Mouse (Mus musculus): ENCODE data around the gene Rtf2. TPM values are rescaled to one million over a fixed set of nuclear protein-coding genes. Genes with fewer than 3 reads are reported as not detected.

Rtf2 gene
- polyA plus RNA-seq, 1 experiment from 2014 or later = 86.5 TPM

- H3K9me3 ChIP-seq (replicated peaks) = no peaks in the 10 kb centered on the region
- 92% methylated on average over 4 of the region's 4 CpGs for WGBS
- no peak overlapping the region for H3K4me3 ChIP-seq
- no peak overlapping the region for H3K9ac ChIP-seq
- no peak for ATAC-seq (ENCODE audit: low FRiP score)
- H3K4me2 ChIP-seq (replicated peaks) = no peak overlapping the region
- no peaks in the 10 kb centered on the region for H3K27me3 ChIP-seq
- peaks cover 57% of the 10 kb centered on the region for H3K36me3 ChIP-seq
- H3K27ac ChIP-seq = no peak overlapping the region
- peaks cover 13% of the 10 kb centered on the region for H3K4me1 ChIP-seq
These were observed 5.3 kb downstream of the Rtf2 start for GRCm38 (mm10) chr2:172445617-172446016.

GRCm38 (mm10) chr2:172447317-172447716 is 7.0 kb downstream of the Rtf2 start:
- H3K27me3 ChIP-seq = no peaks in the 10 kb centered on the region
- 91% methylated on average over 6 of the region's 6 CpGs for WGBS
- H3K9ac ChIP-seq = no peak overlapping the region
- no peak overlapping the region for H3K4me2 ChIP-seq (replicated peaks)
- no peaks in the 10 kb centered on the region for H3K4me1 ChIP-seq
- H3K36me3 ChIP-seq = peaks cover 72% of the 10 kb centered on the region
- no peak overlapping the region for H3K27ac ChIP-seq
- no peaks in the 10 kb centered on the region for H3K9me3 ChIP-seq (replicated peaks)
- no peak for ATAC-seq (ENCODE audit: low FRiP score)
- H3K4me3 ChIP-seq = no peak overlapping the region

GRCm38 (mm10) chr2:172448329-172448728 is 8.0 kb downstream of the Rtf2 start:
- H3K9me3 ChIP-seq (replicated peaks) = no peaks in the 10 kb centered on the region
- WGBS = 93% methylated on average over 4 of the region's 4 CpGs
- H3K4me2 ChIP-seq (replicated peaks) = no peak overlapping the region
- H3K4me3 ChIP-seq = no peak overlapping the region
- no peaks in the 10 kb centered on the region for H3K4me1 ChIP-seq
- no peak overlapping the region for H3K27ac ChIP-seq
- H3K9ac ChIP-seq = no peak overlapping the region
- H3K36me3 ChIP-seq = peaks cover 83% of the 10 kb centered on the region
- no peak for ATAC-seq (ENCODE audit: low FRiP score)
- H3K27me3 ChIP-seq = no peaks in the 10 kb centered on the region

- Histone ChIP-seq H3K4me3 (no peak overlapping the region), H3K9ac (no peak overlapping the region), H3K27ac (no peak overlapping the region), H3K4me1 (no peaks in the 10 kb centered on the region), H3K9me3 (replicated peaks) (no peaks in the 10 kb centered on the region), H3K4me2 (replicated peaks) (no peak overlapping the region), H3K36me3 (peaks cover 87% of the 10 kb centered on the region), H3K27me3 (no peaks in the 10 kb centered on the region)
- WGBS = 87% methylated on average over 6 of the region's 6 CpGs
- no peak for ATAC-seq (ENCODE audit: low FRiP score)
These were observed 10.3 kb downstream of the Rtf2 start for GRCm38 (mm10) chr2:172450640-172451039.

GRCm38 (mm10) chr2:172452031-172452430 is 11.7 kb downstream of the Rtf2 start:
- 93% methylated on average over 4 of the region's 4 CpGs for WGBS
- H3K36me3 ChIP-seq = peaks cover 80% of the 10 kb centered on the region
- no peak overlapping the region for H3K27ac ChIP-seq
- no peak overlapping the region for H3K4me3 ChIP-seq
- H3K27me3 ChIP-seq = no peaks in the 10 kb centered on the region
- H3K9me3 ChIP-seq (replicated peaks) = no peaks in the 10 kb centered on the region
- no peak for ATAC-seq (ENCODE audit: low FRiP score)
- no peaks in the 10 kb centered on the region for H3K4me1 ChIP-seq
- no peak overlapping the region for H3K4me2 ChIP-seq (replicated peaks)
- H3K9ac ChIP-seq = no peak overlapping the region

- no peaks in the 10 kb centered on the region for H3K9me3 ChIP-seq (replicated peaks)
- H3K27me3 ChIP-seq = no peaks in the 10 kb centered on the region
- no peak overlapping the region for H3K27ac ChIP-seq
- no peaks in the 10 kb centered on the region for H3K4me1 ChIP-seq
- WGBS = 94% methylated on average over 10 of the region's 10 CpGs
- H3K4me2 ChIP-seq (replicated peaks) = no peak overlapping the region
- H3K36me3 ChIP-seq = peaks cover 80% of the 10 kb centered on the region
- H3K9ac ChIP-seq = no peak overlapping the region
- no peak overlapping the region for H3K4me3 ChIP-seq
- no peak for ATAC-seq (ENCODE audit: low FRiP score)
These were observed 12.1 kb downstream of the Rtf2 start for GRCm38 (mm10) chr2:172452458-172452857.

GRCm38 (mm10) chr2:172458496-172458895 is 18.1 kb downstream of the Rtf2 start, which contains the start of gene Gcnt7:
Gene Gcnt7 (minus strand): TSS chr2:172458596.
- H3K36me3 ChIP-seq = peaks cover 50% of the 10 kb centered on the region
- no peak within 1 kb of the TSS for H3K9ac ChIP-seq
- WGBS = 88% methylated on average over 10 of the region's 11 CpGs
- no peak within 1 kb of the TSS for H3K4me3 ChIP-seq
- H3K9me3 ChIP-seq (replicated peaks) = no peaks in the 10 kb centered on the region
- H3K4me2 ChIP-seq (replicated peaks) = no peak within 1 kb of the TSS
- no peak for ATAC-seq (ENCODE audit: low FRiP score)
- no peaks in the 10 kb centered on the region for H3K4me1 ChIP-seq
- H3K27ac ChIP-seq = no peak within 1 kb of the TSS
- H3K27me3 ChIP-seq = no peaks in the 10 kb centered on the region

- H3K36me3 ChIP-seq = peaks cover 52% of the 10 kb centered on the region
These were observed 20.3 kb downstream of the Rtf2 start for GRCm38 (mm10) chr2:172460647-172461046.

GRCm38 (mm10) chr2:172462813-172463212 is 22.5 kb downstream of the Rtf2 start:
- H3K9ac ChIP-seq = no peak overlapping the region
- H3K27me3 ChIP-seq = no peaks in the 10 kb centered on the region
- no peak overlapping the region for H3K4me3 ChIP-seq
- H3K4me2 ChIP-seq (replicated peaks) = no peak overlapping the region
- H3K9me3 ChIP-seq (replicated peaks) = no peaks in the 10 kb centered on the region
- WGBS = 94% methylated on average over 4 of the region's 4 CpGs
- no peak for ATAC-seq (ENCODE audit: low FRiP score)
- H3K27ac ChIP-seq = no peak overlapping the region
- peaks cover 55% of the 10 kb centered on the region for H3K36me3 ChIP-seq
- no peaks in the 10 kb centered on the region for H3K4me1 ChIP-seq

More at GRCm38 (mm10) chr2:172460647-172461046, 20.3 kb downstream of the Rtf2 start:
- Histone ChIP-seq H3K27me3 (no peaks in the 10 kb centered on the region), H3K27ac (no peak overlapping the region), H3K9me3 (replicated peaks) (no peaks in the 10 kb centered on the region), H3K4me2 (replicated peaks) (no peak overlapping the region), H3K9ac (no peak overlapping the region), H3K4me1 (no peaks in the 10 kb centered on the region), H3K4me3 (no peak overlapping the region)
- no peak for ATAC-seq (ENCODE audit: low FRiP score)
- 86% methylated on average over 2 of the region's 2 CpGs for WGBS

GRCm38 (mm10) chr2:172466427-172467132 is 26.2 kb downstream of the Rtf2 start:
- Histone ChIP-seq H3K4me1 (no peaks in the 10 kb centered on the region), H3K36me3 (peaks cover 73% of the 10 kb centered on the region), H3K9me3 (replicated peaks) (no peaks in the 10 kb centered on the region), H3K27me3 (no peaks in the 10 kb centered on the region), H3K4me3 (no peak overlapping the region), H3K9ac (no peak overlapping the region), H3K4me2 (replicated peaks) (no peak overlapping the region), H3K27ac (no peak overlapping the region)
- ATAC-seq (ENCODE audit: low FRiP score) = no peak
- whole genome bisulfite sequencing = 88% methylated on average over 11 of the region's 11 CpGs

- no peak for ATAC-seq (ENCODE audit: low FRiP score)
- Histone ChIP-seq H3K9me3 (replicated peaks) (no peaks in the 10 kb centered on the region), H3K27ac (no peak overlapping the region), H3K36me3 (peaks cover 67% of the 10 kb centered on the region), H3K27me3 (no peaks in the 10 kb centered on the region), H3K4me3 (no peak overlapping the region), H3K9ac (no peak overlapping the region), H3K4me1 (no peaks in the 10 kb centered on the region), H3K4me2 (replicated peaks) (no peak overlapping the region)
- 97% methylated on average over 5 of the region's 5 CpGs for WGBS
These were observed 26.9 kb downstream of the Rtf2 start for GRCm38 (mm10) chr2:172467206-172467605.

- WGBS = 76% methylated on average over 11 of the region's 11 CpGs
- ATAC-seq (ENCODE audit: low FRiP score) = peak; percentile 55; the same call in 1 of the 2 replicates
These were observed 28.0 kb downstream of the Rtf2 start for GRCm38 (mm10) chr2:172468346-172468819.

GRCm38 (mm10) chr2:172472318-172472717 is 32.0 kb downstream of the Rtf2 start, which contains the start of gene Fam209:
Gene Fam209 (plus strand): TSS chr2:172472520.
- Histone ChIP-seq H3K27me3 (no peaks in the 10 kb centered on the region), H3K36me3 (peaks cover 28% of the 10 kb centered on the region), H3K4me2 (replicated peaks) (no peak within 1 kb of the TSS), H3K9me3 (replicated peaks) (no peaks in the 10 kb centered on the region), H3K4me3 (no peak within 1 kb of the TSS), H3K27ac (no peak within 1 kb of the TSS), H3K4me1 (no peaks in the 10 kb centered on the region), H3K9ac (no peak within 1 kb of the TSS)
- WGBS = 86% methylated on average over 11 of the region's 11 CpGs
- ATAC-seq (ENCODE audit: low FRiP score) = no peak

More at GRCm38 (mm10) chr2:172468346-172468819, 28.0 kb downstream of the Rtf2 start:
- Histone ChIP-seq H3K4me2 (replicated peaks) (no peak overlapping the region), H3K36me3 (peaks cover 55% of the 10 kb centered on the region), H3K27me3 (no peaks in the 10 kb centered on the region), H3K9ac (no peak overlapping the region), H3K4me1 (no peaks in the 10 kb centered on the region), H3K4me3 (no peak overlapping the region), H3K9me3 (replicated peaks) (no peaks in the 10 kb centered on the region), H3K27ac (no peak overlapping the region)

All from hindbrain, embryonic 12.5 days (tissue).